Mouse (Mus musculus) olfactory bulb, adult 2 months (tissue): ENCODE measurements around the gene Ror2.

Source experiments
- CTCF ChIP-seq: fragments of 200-500 bp; IDR thresholded peaks from 2 replicates; pipeline ENCODE4 v1.5.1; 2012; ENCODE audit warnings: low read depth, mild to moderate bottlenecking, low read length, moderate library complexity; ENCODE audit not compliant: insufficient read depth
- POLR2A ChIP-seq: fragments of 200-500 bp; IDR thresholded peaks from 2 replicates; pipeline ENCODE4 v1.6.1; 2012; ENCODE audit warnings: mild to moderate bottlenecking, low read depth, low read length, moderate library complexity; ENCODE audit not compliant: insufficient read depth

DNA sequence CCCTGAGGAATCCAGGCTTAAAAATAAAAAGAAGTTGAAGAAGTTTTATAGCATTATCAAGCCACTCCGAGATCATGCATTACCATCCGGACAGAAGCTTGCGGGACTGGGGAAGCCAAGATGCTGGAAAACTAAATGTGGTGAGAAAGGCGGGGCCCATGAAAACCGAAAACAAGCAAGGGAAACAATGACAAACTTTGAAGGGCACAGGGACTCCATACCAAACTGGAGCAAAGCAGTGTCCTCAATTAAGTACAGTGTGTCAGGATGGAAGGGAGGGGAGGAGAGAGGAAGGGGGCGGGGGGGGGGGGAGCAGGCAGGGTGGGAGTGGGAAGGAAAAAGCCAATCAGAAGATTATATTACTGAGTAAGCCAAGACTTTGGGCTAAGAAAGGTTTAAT lies 126.4 kb downstream of the Ror2 start:
- TF ChIP-seq POLR2A (no peak), CTCF (no peak)
